Mouse (Mus musculus) urinary bladder, postnatal 14 days (tissue): ENCODE results near the gene Cd52.
A peak's percentile ranks its signal among the peaks of the same experiment; 100 is the strongest.

ENCODE experiments used
- DNase-seq: peaks from one replicate; pipeline ENCODE4 v3.0.0; 2021; ENCODE audit warnings: low spot score

Gene Cd52

GRCm38 (mm10) chr4:134091225-134091529 is 3.7 kb downstream of the Cd52 start:
- DNase-seq, result no peak

GRCm38 (mm10) chr4:134090521-134091224 is 4.2 kb downstream of the Cd52 start:
- DNase-seq, result no peak

GRCm38 (mm10) chr4:134089029-134089428 is 5.9 kb downstream of the Cd52 start:
- DNase-seq, result no peak

- peak; percentile 38 for DNase-seq
Measured at GRCm38 (mm10) chr4:134087412-134087811, 7.5 kb downstream of the Cd52 start.

GRCm38 (mm10) chr4:134084999-134085398 is 9.9 kb downstream of the Cd52 start:
- DNase-seq, result no peak

- no peak for DNase-seq
Measured at GRCm38 (mm10) chr4:134082460-134082859, 12.4 kb downstream of the Cd52 start.

- DNase-seq, result peak; percentile 86
Measured at GRCm38 (mm10) chr4:134081730-134082386, 13.0 kb downstream of the Cd52 start.

GRCm38 (mm10) chr4:134080674-134081073 is 14.2 kb downstream of the Cd52 start:
- DNase-seq, result no peak

- DNase-seq, result peak; percentile 59
Measured at GRCm38 (mm10) chr4:134078694-134079093, 16.2 kb downstream of the Cd52 start.

- DNase-seq, result no peak
Measured at GRCm38 (mm10) chr4:134068793-134069580, 25.9 kb downstream of the Cd52 start.

GRCm38 (mm10) chr4:134067833-134068544 is 26.9 kb downstream of the Cd52 start:
- DNase-seq, result peak; percentile 43

- DNase-seq, result peak; percentile 29
Measured at GRCm38 (mm10) chr4:134067383-134067782, 27.5 kb downstream of the Cd52 start.

- DNase-seq, result peak; percentile 79
Measured at GRCm38 (mm10) chr4:134065431-134066004, 29.4 kb downstream of the Cd52 start.

- no peak for DNase-seq
Measured at GRCm38 (mm10) chr4:134062561-134062960, 32.3 kb downstream of the Cd52 start.

GRCm38 (mm10) chr4:134061944-134062446 is 32.9 kb downstream of the Cd52 start:
- peak; percentile 63 for DNase-seq

- peak; percentile 43 for DNase-seq
Measured at GRCm38 (mm10) chr4:134061166-134061830, 33.6 kb downstream of the Cd52 start.

GRCm38 (mm10) chr4:134060135-134060865 is 34.6 kb downstream of the Cd52 start, which contains the start of gene Crybg2:
Gene Crybg2, plus strand, starts transcription at chr4:134060815.
- DNase-seq, result no peak

GRCm38 (mm10) chr4:134058908-134059307 is 36.0 kb downstream of the Cd52 start:
- no peak for DNase-seq

- DNase-seq, result no peak
Measured at GRCm38 (mm10) chr4:134058166-134058715, 36.6 kb downstream of the Cd52 start.

- DNase-seq, result no peak
Measured at GRCm38 (mm10) chr4:134053538-134053937, 41.3 kb downstream of the Cd52 start, which contains the start of gene Zfp683. Gene Zfp683, plus strand, starts transcription at chr4:134053838.
